Mouse (Mus musculus) midbrain, embryonic 13.5 days (tissue): ENCODE measurements around the gene Ankrd44. TPM values are rescaled to one million over a fixed set of nuclear protein-coding genes. Genes with fewer than 3 reads are reported as not detected.

Experiments
- ATAC-seq: fragments of 200-750 bp; cut with Nextera tagmentation; 2 replicates; pipeline ENCODE4 v1.8.0; 2017; ENCODE audit warnings: mild to moderate bottlenecking, moderate TSS enrichment, moderate library complexity
- H3K27ac ChIP-seq: fragments of 300-500 bp; sonication (generic); 2 replicates; pipeline ENCODE4 v1.5.1; 2015; ENCODE audit warnings: inconsistent platforms, mild to moderate bottlenecking, moderate library complexity
- H3K27me3 ChIP-seq: fragments of 300-500 bp; sonication (generic); 2 replicates; pipeline ENCODE4 v1.6.1; 2015; ENCODE audit warnings: mild to moderate bottlenecking, inconsistent platforms
- H3K36me3 ChIP-seq: fragments of 300-500 bp; sonication (generic); 2 replicates; pipeline ENCODE4 v1.6.1; 2015; ENCODE audit warnings: mild to moderate bottlenecking, inconsistent platforms
- H3K4me1 ChIP-seq: fragments of 300-500 bp; sonication (generic); replicated peaks from 2 replicates; pipeline ENCODE4 v1.6.1; 2015; ENCODE audit warnings: inconsistent platforms
- H3K4me2 ChIP-seq: fragments of 300-500 bp; sonication (generic); replicated peaks from 2 replicates; pipeline ENCODE4 v1.6.1; 2015; ENCODE audit warnings: moderate library complexity, mild to moderate bottlenecking, inconsistent platforms
- H3K4me3 ChIP-seq: fragments of 300-500 bp; sonication (generic); replicated peaks from 2 replicates; pipeline ENCODE4 v1.5.1; 2015; ENCODE audit warnings: mild to moderate bottlenecking, inconsistent platforms
- H3K9ac ChIP-seq: fragments of 300-500 bp; sonication (generic); replicated peaks from 2 replicates; pipeline ENCODE4 v1.6.1; 2015; ENCODE audit warnings: mild to moderate bottlenecking, inconsistent platforms
- H3K9me3 ChIP-seq: fragments of 300-500 bp; sonication (generic); 2 replicates; pipeline ENCODE4 v1.6.1; 2016; ENCODE audit warnings: mild to moderate bottlenecking, inconsistent platforms
- WGBS: fragments of 180-500 bp; shearing (Covaris S2); methylation state at CpG from one replicate; pipeline ENCODE4 v1.1.7; 2015; 5-methylcytosine and 5-hydroxymethylcytosine counted together
- polyA plus RNA-seq: library from polyadenylated mRNA; unstranded; fragments of >200 nt; fragmentation: Nextera tagmentation; extraction: Ambion mirVana; gene quantifications from 2 replicates; pipeline ENCODE4 v1.2.1, GENCODE M21; 2015

Ankrd44 gene
- polyA plus RNA-seq, 1 experiment from 2014 or later: 22.2 TPM

GRCm38 (mm10) chr1:54665582-54666405 lies 260.4 kb downstream of the Ankrd44 start:
- Histone ChIP-seq H3K36me3 (0 out of 2 replicates have a peak, but pooled peaks cover 2% of the 10 kb centered on the region), H3K4me1 (peaks cover 13% of the 10 kb centered on the region), H3K9me3 (no peaks in the 10 kb centered on the region), H3K4me2 (no peak overlapping the region), H3K27ac (peak overlapping the region; percentile 54; the same call in 1 of the 2 replicates), H3K27me3 (no peaks in the 10 kb centered on the region), H3K4me3 (no peak overlapping the region), H3K9ac (no peak overlapping the region; the same call in 1 of the 2 replicates)
- 59% methylated on average over 8 of the region's 8 CpGs for WGBS
- peak; percentile 77 for ATAC-seq

DNA sequence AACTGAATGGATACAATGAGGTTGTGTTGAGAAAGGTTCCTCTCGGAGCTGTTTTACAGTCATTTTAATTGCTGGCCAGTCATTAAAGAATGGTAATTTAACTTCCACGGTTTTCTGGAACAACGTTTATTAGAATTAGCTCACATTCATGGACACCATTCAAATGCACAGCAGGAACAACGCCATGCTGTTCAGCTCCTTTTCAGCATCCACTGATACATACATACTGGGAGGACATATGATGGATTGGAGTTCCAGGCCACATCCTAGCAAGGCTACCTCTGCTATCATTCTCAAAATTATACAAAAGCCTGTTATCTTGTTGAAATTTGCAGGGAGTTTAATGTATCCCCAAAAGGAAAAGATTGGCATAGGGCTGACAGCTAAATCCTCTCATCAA lies 261.1 kb downstream of the Ankrd44 start:
- Histone ChIP-seq H3K4me3 (no peak overlapping the region), H3K27ac (peak overlapping the region; percentile 35; the same call in 1 of the 2 replicates), H3K9me3 (no peaks in the 10 kb centered on the region), H3K36me3 (0 out of 2 replicates have a peak, but pooled peaks cover 4% of the 10 kb centered on the region), H3K9ac (no peak overlapping the region), H3K4me1 (peaks cover 13% of the 10 kb centered on the region), H3K27me3 (no peaks in the 10 kb centered on the region), H3K4me2 (no peak overlapping the region)
- WGBS: 64% methylated on average over 4 of the region's 4 CpGs
- no peak for ATAC-seq

DNA sequence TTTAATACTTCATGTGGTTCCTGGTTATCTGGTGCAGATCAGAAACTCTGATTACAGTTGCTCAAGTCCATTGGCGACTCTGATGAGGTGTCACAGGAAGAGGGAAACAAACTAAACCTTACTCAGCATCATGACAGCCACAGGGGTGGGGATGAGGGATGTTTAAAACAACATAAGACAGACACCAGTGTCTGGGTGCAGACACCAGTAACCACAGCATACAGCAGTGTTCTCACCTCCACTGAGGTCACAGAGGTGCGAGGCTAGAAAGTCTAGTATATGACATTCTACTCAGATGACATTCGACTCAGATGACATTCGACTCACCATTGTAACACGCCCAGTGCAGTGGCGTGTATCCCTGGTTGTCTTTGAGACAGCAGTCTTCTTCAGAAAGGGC lies 265.5 kb downstream of the Ankrd44 start:
- Histone ChIP-seq H3K27me3 (no peaks in the 10 kb centered on the region), H3K9me3 (no peaks in the 10 kb centered on the region), H3K36me3 (peaks cover 14% of the 10 kb centered on the region; the same call in 1 of the 2 replicates), H3K4me2 (no peak overlapping the region), H3K4me1 (peaks cover 12% of the 10 kb centered on the region), H3K27ac (no peak overlapping the region), H3K9ac (no peak overlapping the region), H3K4me3 (no peak overlapping the region)
- no peak for ATAC-seq
- 91% methylated on average over 6 of the region's 6 CpGs for WGBS

DNA sequence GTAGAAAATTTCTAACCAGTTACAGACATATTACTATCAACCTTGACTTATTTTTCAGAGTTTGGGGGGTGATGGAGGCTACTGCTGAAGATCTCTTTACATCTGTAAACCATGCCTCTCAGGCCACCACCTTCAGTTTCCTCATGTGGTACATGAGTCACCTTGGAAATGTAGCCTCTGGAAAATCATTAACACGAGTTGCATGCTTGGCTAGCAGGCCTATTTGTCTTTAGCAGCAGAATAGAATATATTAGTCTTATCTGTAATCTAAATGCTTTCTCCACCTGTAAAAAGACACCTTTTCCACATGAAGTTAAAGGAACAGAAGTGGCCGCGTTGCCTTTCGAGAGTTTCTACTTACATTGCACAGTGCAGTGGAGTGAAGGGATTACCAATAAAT lies 267.6 kb downstream of the Ankrd44 start:
- Histone ChIP-seq H3K27ac (no peak overlapping the region), H3K36me3 (peaks cover 16% of the 10 kb centered on the region), H3K27me3 (no peaks in the 10 kb centered on the region), H3K9me3 (no peaks in the 10 kb centered on the region), H3K9ac (no peak overlapping the region), H3K4me3 (no peak overlapping the region), H3K4me2 (no peak overlapping the region), H3K4me1 (no peaks in the 10 kb centered on the region)
- ATAC-seq: no peak
- 93% methylated on average over 4 of the region's 4 CpGs for WGBS

DNA sequence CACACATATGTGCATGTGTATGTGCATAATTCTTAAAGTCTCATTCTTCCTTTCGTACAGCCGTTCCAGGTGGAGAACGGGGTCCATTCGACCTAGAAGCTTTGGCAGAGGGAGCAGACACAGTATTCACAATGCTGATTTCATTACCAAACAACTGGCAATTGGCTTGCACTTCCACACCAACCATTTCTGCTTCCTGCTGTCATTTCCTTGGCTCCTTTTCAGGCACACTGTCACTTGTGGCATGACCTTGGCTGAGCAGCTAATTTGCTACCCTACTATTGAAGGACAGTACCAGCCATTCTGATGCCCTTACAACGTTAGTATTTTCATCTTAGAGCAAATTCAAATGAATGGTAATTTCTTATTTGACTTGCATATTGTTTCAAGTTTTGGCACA lies 277.9 kb downstream of the Ankrd44 start:
- Histone ChIP-seq H3K4me1 (peaks cover 8% of the 10 kb centered on the region), H3K36me3 (peaks cover 15% of the 10 kb centered on the region), H3K9me3 (no peaks in the 10 kb centered on the region), H3K27ac (no peak overlapping the region), H3K9ac (no peak overlapping the region), H3K4me2 (no peak overlapping the region), H3K27me3 (no peaks in the 10 kb centered on the region), H3K4me3 (no peak overlapping the region)
- WGBS: 87% methylated on average over 5 of the region's 5 CpGs
- no peak for ATAC-seq

DNA sequence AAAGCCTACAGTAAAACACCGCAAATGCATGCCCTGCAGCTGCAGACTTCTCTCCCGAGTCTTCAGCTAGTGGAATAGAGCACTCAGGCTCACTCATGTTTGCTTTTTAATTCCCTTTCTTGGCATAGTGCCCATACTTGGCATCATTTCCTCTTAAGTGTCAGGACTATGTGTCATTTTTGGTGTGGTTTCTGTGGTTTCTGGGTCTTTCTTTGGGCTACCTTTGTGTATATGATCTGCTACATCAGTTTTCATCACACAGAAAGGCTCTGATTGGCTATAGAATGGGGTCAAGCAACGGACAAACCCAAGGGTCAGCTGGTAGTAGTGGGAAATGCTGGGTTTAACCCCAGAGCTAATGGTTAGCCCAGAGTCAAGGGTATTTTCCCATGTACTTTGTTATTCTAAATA lies 278.8 kb downstream of the Ankrd44 start:
- Histone ChIP-seq H3K9me3 (no peaks in the 10 kb centered on the region), H3K4me3 (no peak overlapping the region), H3K36me3 (peaks cover 14% of the 10 kb centered on the region), H3K27me3 (no peaks in the 10 kb centered on the region), H3K9ac (no peak overlapping the region), H3K27ac (no peak overlapping the region), H3K4me1 (peaks cover 8% of the 10 kb centered on the region), H3K4me2 (no peak overlapping the region)
- 64% methylated on average over 3 of the region's 3 CpGs for WGBS
- ATAC-seq: no peak

GRCm38 (mm10) chr1:54640184-54640795 lies 285.9 kb downstream of the Ankrd44 start:
- H3K9me3 ChIP-seq: no peaks in the 10 kb centered on the region
- no peak overlapping the region for H3K9ac ChIP-seq
- H3K27me3 ChIP-seq: no peaks in the 10 kb centered on the region
- ATAC-seq: peak; percentile 78
- H3K4me1 ChIP-seq: peaks cover 12% of the 10 kb centered on the region
- H3K27ac ChIP-seq: peak overlapping the region; percentile 64
- 25% methylated on average over 5 of the region's 5 CpGs for WGBS
- no peak overlapping the region for H3K4me2 ChIP-seq
- no peak overlapping the region for H3K4me3 ChIP-seq
- H3K36me3 ChIP-seq: no peaks in the 10 kb centered on the region

DNA sequence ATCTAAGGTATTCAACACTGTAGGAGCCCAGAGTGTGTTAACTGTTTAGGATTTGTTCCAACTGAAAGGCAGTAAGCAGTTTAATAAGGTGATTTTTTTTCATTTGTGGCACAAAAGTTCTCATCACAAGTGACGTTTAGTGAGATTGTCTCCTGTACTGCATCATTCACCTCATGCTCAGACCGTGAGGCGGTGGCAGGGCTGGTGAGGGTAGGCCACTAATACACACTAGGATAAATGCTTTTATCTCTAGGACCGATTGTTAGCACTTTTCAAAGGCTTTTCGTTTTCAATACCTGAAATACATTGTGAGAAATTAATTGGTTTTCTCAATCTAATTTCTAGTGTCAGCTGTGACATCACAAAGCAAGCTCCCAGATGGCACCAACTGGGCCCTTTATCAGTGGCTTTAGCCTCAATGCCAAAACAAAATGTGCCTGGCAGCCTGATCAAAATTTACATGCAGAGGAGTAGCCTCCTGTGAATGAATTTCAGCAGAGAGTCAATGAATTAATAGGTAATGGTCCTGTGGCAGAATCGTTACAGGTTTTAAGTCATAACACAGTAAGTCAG lies 286.6 kb downstream of the Ankrd44 start:
- Histone ChIP-seq H3K4me2 (no peak overlapping the region), H3K9me3 (no peaks in the 10 kb centered on the region), H3K27ac (peak overlapping the region; percentile 78), H3K4me3 (no peak overlapping the region), H3K4me1 (peaks cover 12% of the 10 kb centered on the region), H3K36me3 (no peaks in the 10 kb centered on the region), H3K9ac (no peak overlapping the region), H3K27me3 (no peaks in the 10 kb centered on the region)
- peak; percentile 83 for ATAC-seq
- 12% methylated on average over 6 of the region's 6 CpGs for WGBS

- WGBS: 93% methylated on average over 2 of the region's 2 CpGs
- Histone ChIP-seq H3K9ac (no peak overlapping the region), H3K4me1 (peaks cover 12% of the 10 kb centered on the region), H3K27me3 (no peaks in the 10 kb centered on the region), H3K9me3 (no peaks in the 10 kb centered on the region), H3K27ac (peak overlapping the region; percentile 78), H3K4me3 (no peak overlapping the region), H3K4me2 (no peak overlapping the region), H3K36me3 (no peaks in the 10 kb centered on the region)
- peak; percentile 71; the same call in 1 of the 2 replicates for ATAC-seq
Measured at GRCm38 (mm10) chr1:54639076-54639475, 287.1 kb downstream of the Ankrd44 start.

DNA sequence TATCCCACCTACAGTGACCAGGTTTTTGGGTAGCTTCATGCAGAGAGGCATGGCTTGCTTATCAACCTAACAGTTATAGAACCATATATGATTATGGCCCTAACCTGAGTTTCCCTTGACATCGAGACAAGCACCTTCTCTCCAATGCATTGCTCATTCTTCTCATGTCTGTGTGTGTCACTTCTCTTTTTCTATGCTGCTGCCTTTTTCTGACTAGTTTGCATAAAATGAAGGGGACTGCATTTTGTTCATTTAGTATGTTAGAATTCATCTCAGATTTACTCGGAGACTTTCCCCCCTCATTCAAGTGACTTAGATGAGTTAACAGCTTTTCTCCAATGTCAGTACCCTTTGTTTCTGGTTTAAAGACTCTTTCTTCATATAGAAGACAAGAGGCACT lies 288.8 kb downstream of the Ankrd44 start:
- 86% methylated on average over 2 of the region's 2 CpGs for WGBS
- H3K9ac ChIP-seq: no peak overlapping the region
- H3K4me3 ChIP-seq: no peak overlapping the region
- ATAC-seq: no peak
- H3K4me1 ChIP-seq: peaks cover 12% of the 10 kb centered on the region
- no peaks in the 10 kb centered on the region for H3K27me3 ChIP-seq
- no peaks in the 10 kb centered on the region for H3K9me3 ChIP-seq
- H3K36me3 ChIP-seq: no peaks in the 10 kb centered on the region
- H3K4me2 ChIP-seq: no peak overlapping the region
- no peak overlapping the region for H3K27ac ChIP-seq

DNA sequence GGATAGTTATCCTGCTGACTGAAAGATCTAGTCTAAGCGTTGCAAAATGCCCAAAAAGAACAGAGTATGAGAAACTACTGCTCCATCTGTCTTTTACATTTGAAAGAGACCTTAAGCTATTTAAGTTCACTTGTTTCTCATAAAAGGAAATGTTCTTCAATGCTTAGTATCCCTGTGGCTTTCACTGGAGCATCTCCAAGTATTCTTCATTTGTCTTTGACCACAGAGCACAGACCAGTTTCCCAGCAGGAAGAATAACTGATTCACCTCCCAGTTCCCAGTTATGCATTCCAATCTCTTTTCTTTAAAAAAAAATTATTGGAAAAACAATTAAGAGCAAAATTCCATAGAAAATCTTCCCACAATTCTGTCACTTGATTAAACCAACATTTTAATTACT lies 297.1 kb downstream of the Ankrd44 start:
- Histone ChIP-seq H3K27ac (no peak overlapping the region), H3K4me3 (no peak overlapping the region), H3K4me1 (no peaks in the 10 kb centered on the region), H3K4me2 (no peak overlapping the region), H3K9me3 (no peaks in the 10 kb centered on the region), H3K9ac (no peak overlapping the region), H3K27me3 (no peaks in the 10 kb centered on the region), H3K36me3 (no peaks in the 10 kb centered on the region)
- no peak for ATAC-seq
- WGBS: 65% methylated on average over 1 of the region's 1 CpGs

DNA sequence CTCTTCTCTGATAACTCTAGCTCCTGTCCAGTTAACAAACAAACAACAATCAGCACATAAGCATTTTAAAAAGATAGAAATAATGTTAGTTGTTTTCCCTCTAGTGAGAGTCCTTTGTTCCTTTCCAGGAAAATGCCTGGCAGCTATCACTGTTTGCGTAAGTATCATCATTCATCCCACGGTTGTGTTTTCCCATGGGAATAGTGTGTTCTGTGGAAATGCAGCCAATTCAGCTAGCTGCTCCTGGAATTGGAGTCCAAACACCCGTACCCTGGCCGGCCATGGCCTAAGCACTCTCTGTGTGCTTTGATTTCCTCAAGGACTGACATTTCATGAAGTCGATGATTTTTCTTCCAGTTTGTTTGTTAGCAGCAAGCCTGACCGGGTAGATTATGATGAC lies 311.2 kb downstream of the Ankrd44 start:
- 89% methylated on average over 6 of the region's 6 CpGs for WGBS
- Histone ChIP-seq H3K9ac (no peak overlapping the region), H3K9me3 (no peaks in the 10 kb centered on the region), H3K27ac (no peak overlapping the region), H3K36me3 (no peaks in the 10 kb centered on the region), H3K27me3 (no peaks in the 10 kb centered on the region), H3K4me1 (no peaks in the 10 kb centered on the region), H3K4me3 (no peak overlapping the region), H3K4me2 (no peak overlapping the region)
- no peak for ATAC-seq
